Mouse (Mus musculus) hindbrain, postnatal 0 days (tissue): ENCODE results near the gene Gm3238. TPM values are rescaled to one million over a fixed set of nuclear protein-coding genes. Genes with fewer than 3 reads are reported as not detected.
"Not testable (repeated sequence)": the region's sequence is repeated elsewhere in the genome, so short reads cannot be mapped to it uniquely, and the experiment has no call there.

Source experiments
- ATAC-seq: fragments of 200-750 bp; cut with Nextera tagmentation; 2 replicates; pipeline ENCODE4 v1.8.0; 2017; ENCODE audit warnings: mild to moderate bottlenecking, moderate TSS enrichment, moderate library complexity
- DNase-seq: peaks from one replicate; pipeline ENCODE4 v3.0.0-alpha.2; 2015; ENCODE audit warnings: low spot score
- H3K27ac ChIP-seq: fragments of 300-500 bp; sonication (generic); 2 replicates; pipeline ENCODE4 v1.5.1; 2014; ENCODE audit warnings: mild to moderate bottlenecking
- H3K27me3 ChIP-seq: fragments of 300-500 bp; sonication (generic); 2 replicates; pipeline ENCODE4 v1.6.1; 2014; ENCODE audit warnings: low read length, mixed read lengths; ENCODE audit not compliant: insufficient read depth
- H3K36me3 ChIP-seq: fragments of 300-500 bp; sonication (generic); 2 replicates; pipeline ENCODE4 v1.6.1; 2014; ENCODE audit warnings: low read length, mixed read lengths; ENCODE audit not compliant: insufficient read depth
- H3K4me1 ChIP-seq: fragments of 300-500 bp; sonication (generic); 2 replicates; pipeline ENCODE4 v1.6.1; 2014; ENCODE audit warnings: antibody characterized with exemption, low read length, mixed read lengths; ENCODE audit not compliant: insufficient read depth
- H3K4me2 ChIP-seq: fragments of 300-500 bp; sonication (generic); 2 replicates; pipeline ENCODE4 v1.6.1; 2014; ENCODE audit warnings: low read depth, mild to moderate bottlenecking, low read length, moderate library complexity, mixed read lengths
- H3K4me3 ChIP-seq: fragments of 300-500 bp; sonication (generic); 2 replicates; pipeline ENCODE4 v1.5.1; 2014; ENCODE audit warnings: low read length
- H3K9ac ChIP-seq: fragments of 300-500 bp; sonication (generic); replicated peaks from 2 replicates; pipeline ENCODE4 v1.6.1; 2014; ENCODE audit warnings: mild to moderate bottlenecking, low read length, moderate library complexity, mixed read lengths
- H3K9me3 ChIP-seq: fragments of 300-500 bp; sonication (generic); 2 replicates; pipeline ENCODE4 v1.6.1; 2016; ENCODE audit warnings: low read length, mixed read lengths
- CTCF ChIP-seq: IDR thresholded peaks from 2 replicates; pipeline ENCODE4 v1.5.1; 2016; ENCODE audit warnings: antibody characterized with exemption, control low read depth, low read depth
- WGBS: fragments of 180-500 bp; shearing (Covaris S2); extraction: QIAGEN DNeasy Blood & Tissue Kit; methylation state at CpG from one replicate; pipeline ENCODE4 v1.1.7; 2014; 5-methylcytosine and 5-hydroxymethylcytosine counted together
- polyA plus RNA-seq: library from polyadenylated mRNA; unstranded; fragments of >200 nt; fragmentation: Nextera tagmentation; extraction: Ambion mirVana; gene quantifications from 2 replicates; pipeline ENCODE4 v1.2.1, GENCODE M21; 2015
- total RNA-seq: library from RNA; depleted of rRNA; stranded (reverse); fragments of >200 nt; gene quantifications from 2 replicates; pipeline ENCODE4 v1.2.3, GENCODE M21; 2014

Gene Gm3238
- total and polyA plus RNA-seq, 2 experiments from 2014 or later = not detected

GRCm38 (mm10) chr10:77772142-77772541, 1.0 kb upstream of the Gm3238 start:
- ATAC-seq, H3K27me3 ChIP-seq, H3K4me1 ChIP-seq, H3K4me2 ChIP-seq, H3K9me3 ChIP-seq, H3K36me3 ChIP-seq, H3K27ac ChIP-seq, H3K9ac ChIP-seq, H3K4me3 ChIP-seq, DNase-seq: not testable (repeated sequence)
- 100% methylated on average over 2 of the region's 3 CpGs for WGBS

DNA sequence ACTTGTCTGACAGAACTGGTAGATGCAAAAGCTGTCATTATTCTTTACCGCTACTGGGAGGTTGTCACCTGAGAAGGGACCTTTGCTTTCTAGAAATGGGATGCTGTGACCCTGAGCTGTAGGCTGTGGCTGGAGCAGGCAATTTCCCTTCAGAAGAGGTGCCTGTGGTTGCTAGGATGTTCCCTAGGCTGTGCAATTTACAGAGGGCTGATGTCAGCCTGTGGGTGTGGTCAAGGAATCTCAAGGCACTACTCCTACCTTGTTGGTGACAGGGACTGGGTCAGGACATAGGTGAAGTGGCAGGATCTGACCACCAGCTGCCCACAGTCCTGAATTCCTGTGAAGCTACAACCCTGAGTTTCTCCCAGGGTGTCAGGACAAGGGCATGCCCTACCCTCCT, 1.4 kb downstream of the Gm3238 start:
- Histone ChIP-seq H3K4me1 (no peaks in the 10 kb centered on the region), H3K9ac (no peak overlapping the region), H3K36me3 (no peaks in the 10 kb centered on the region), H3K4me2 (no peak overlapping the region), H3K27me3 (no peaks in the 10 kb centered on the region), H3K27ac (no peak overlapping the region), H3K9me3 (no peaks in the 10 kb centered on the region), H3K4me3 (no peak overlapping the region)
- 85% methylated on average over 1 of the region's 1 CpGs for WGBS
- ATAC-seq (no peak), DNase-seq (no peak)
- TF ChIP-seq CTCF = no peak

DNA sequence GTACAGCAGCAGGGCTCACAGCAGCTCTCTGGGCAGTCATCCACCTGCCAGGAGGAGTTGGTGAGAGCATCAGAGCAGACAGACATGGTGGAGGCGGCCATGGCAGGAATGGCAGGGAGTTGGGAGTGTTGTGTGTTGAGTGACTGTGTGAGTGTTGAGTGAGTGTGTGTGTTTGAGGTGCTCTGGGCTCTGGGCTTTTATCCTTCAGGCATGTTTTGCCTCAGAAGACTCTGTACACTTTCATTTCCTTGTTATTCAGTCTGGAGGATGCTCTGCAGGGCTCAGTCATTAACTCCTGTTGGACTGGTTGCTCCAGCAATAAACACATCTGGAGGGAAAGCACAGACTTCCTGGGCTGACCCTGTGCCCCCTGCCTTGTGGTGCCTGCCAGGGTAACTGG, 11.5 kb downstream of the Gm3238 start, which contains the start of gene Gm3233:
Gm3233 (minus strand) TSS at position 101 of the 400 bp plus-strand sequence.
- WGBS = no CpG with 5 or more reads among the region's 1 CpGs
- ATAC-seq, DNase-seq, H3K36me3 ChIP-seq, H3K27me3 ChIP-seq, H3K9me3 ChIP-seq, H3K4me3 ChIP-seq, H3K4me2 ChIP-seq, H3K27ac ChIP-seq, H3K9ac ChIP-seq, H3K4me1 ChIP-seq: not testable (repeated sequence)

DNA sequence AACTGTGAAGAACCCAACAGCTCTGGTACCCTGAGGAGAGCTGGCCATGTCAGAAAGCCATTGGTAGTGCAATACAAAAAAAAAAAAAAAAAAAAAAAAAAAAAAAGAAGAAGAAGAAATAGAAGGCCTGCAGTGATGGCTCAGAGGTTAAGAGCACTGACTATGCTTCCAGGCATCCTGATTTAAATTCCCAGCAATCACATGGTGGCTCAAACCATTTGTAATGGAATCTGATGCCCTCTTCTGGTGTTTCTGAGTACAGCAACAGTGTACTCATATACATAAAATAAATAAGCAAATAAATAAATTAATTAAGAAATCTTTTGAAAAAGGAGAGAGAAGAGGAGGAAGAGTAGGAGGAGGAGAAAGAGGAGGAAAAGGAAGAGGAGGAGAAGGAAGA, 17.7 kb downstream of the Gm3238 start:
- no peaks in the 10 kb centered on the region for H3K36me3 ChIP-seq
- no peak overlapping the region for H3K4me2 ChIP-seq
- no peak overlapping the region for H3K4me3 ChIP-seq
- TF ChIP-seq CTCF = no peak
- H3K9me3 ChIP-seq = no peaks in the 10 kb centered on the region
- DNase-seq (no peak), ATAC-seq (no peak)
- no peak overlapping the region for H3K27ac ChIP-seq
- no peaks in the 10 kb centered on the region for H3K27me3 ChIP-seq
- H3K9ac ChIP-seq = no peak overlapping the region
- no peaks in the 10 kb centered on the region for H3K4me1 ChIP-seq

- not testable (repeated sequence) for H3K4me1 ChIP-seq, H3K4me3 ChIP-seq, H3K27ac ChIP-seq, H3K9me3 ChIP-seq, H3K4me2 ChIP-seq, DNase-seq, ATAC-seq, H3K27me3 ChIP-seq, H3K36me3 ChIP-seq, H3K9ac ChIP-seq
- 60% methylated on average over 3 of the region's 3 CpGs for WGBS
These were observed 18.8 kb downstream of the Gm3238 start for GRCm38 (mm10) chr10:77752312-77752711.

GRCm38 (mm10) chr10:77751254-77751653, 19.9 kb downstream of the Gm3238 start, which contains the start of gene Gm9736:
Gm9736 (minus strand) TSS chr10:77751354.
- H3K9me3 ChIP-seq, H3K27ac ChIP-seq, H3K36me3 ChIP-seq, H3K27me3 ChIP-seq, H3K4me2 ChIP-seq, H3K4me1 ChIP-seq, H3K9ac ChIP-seq, ATAC-seq, DNase-seq, H3K4me3 ChIP-seq: not testable (repeated sequence)
- WGBS = 75% methylated on average over 1 of the region's 1 CpGs

- 35% methylated on average over 1 of the region's 1 CpGs for WGBS
- not testable (repeated sequence) for H3K4me1 ChIP-seq, H3K4me2 ChIP-seq, H3K27me3 ChIP-seq, DNase-seq, H3K27ac ChIP-seq, H3K4me3 ChIP-seq, ATAC-seq, H3K36me3 ChIP-seq, H3K9me3 ChIP-seq, H3K9ac ChIP-seq
These were observed 20.4 kb downstream of the Gm3238 start for GRCm38 (mm10) chr10:77750686-77751085.

GRCm38 (mm10) chr10:77741924-77742688, 29.0 kb downstream of the Gm3238 start, which contains the start of gene Gm18596:
Gm18596 (minus strand) TSS chr10:77742638.
- not testable (repeated sequence) for H3K4me2 ChIP-seq, H3K9ac ChIP-seq, H3K9me3 ChIP-seq, H3K4me1 ChIP-seq, ATAC-seq, H3K4me3 ChIP-seq, DNase-seq, H3K27me3 ChIP-seq, H3K27ac ChIP-seq, H3K36me3 ChIP-seq
- 41% methylated on average over 4 of the region's 5 CpGs for WGBS
